Mouse (Mus musculus) CH12.LX (cell line): ENCODE data around the gene Gm44965. TPM values are rescaled to one million over a fixed set of nuclear protein-coding genes. Genes with fewer than 3 reads are reported as not detected.

Experiments used
- DNase-seq: peaks from one replicate; pipeline ENCODE4 v3.0.0-alpha.2; 2013; ENCODE audit errors: extremely low read depth
- H3K27ac ChIP-seq: 2 replicates; pipeline ENCODE4 v1.5.1; 2012; ENCODE audit warnings: low read depth, mild to moderate bottlenecking, control low read depth, moderate library complexity; ENCODE audit not compliant: insufficient read depth
- H3K27me3 ChIP-seq: replicated peaks from 2 replicates; pipeline ENCODE3; 2012; ENCODE audit warnings: inconsistent platforms
- H3K36me3 ChIP-seq, 2 experiments: replicated peaks in 1 of 2; 2 replicates each; pipeline versions ENCODE3 to v1.6.1; 2012; ENCODE audit warnings: inconsistent platforms in 1 of 2, low read length in 1 of 2, mild to moderate bottlenecking in 1 of 2, mixed read lengths in 1 of 2, moderate library complexity in 1 of 2; ENCODE audit not compliant: control insufficient read depth in 1 of 2, insufficient read depth in 1 of 2
- H3K4me1 ChIP-seq, 2 experiments: 2 replicates each; pipeline ENCODE4 v1.6.1; 2012; ENCODE audit warnings: inconsistent platforms in 1 of 2, moderate library complexity in 1 of 2; ENCODE audit not compliant: insufficient read depth in 2 of 2, control insufficient read depth in 1 of 2
- H3K4me2 ChIP-seq: 2 replicates; pipeline ENCODE4 v1.6.1; 2012; ENCODE audit warnings: low read depth, mild to moderate bottlenecking, control low read depth; ENCODE audit not compliant: poor library complexity, insufficient read depth, severe bottlenecking
- H3K4me3 ChIP-seq, 3 experiments: fragments of 150-350 bp in 1 of 3; sonication (generic) in 1 of 3; replicated peaks in 1 of 3; 2 replicates each; pipeline versions ENCODE3 to v1.5.1; 2011 to 2012; ENCODE audit warnings: low read depth in 2 of 3, low read length in 2 of 3, mild to moderate bottlenecking in 2 of 3, moderate library complexity in 2 of 3, control low read depth in 1 of 3, improper control_type of control experiment in 1 of 3, inconsistent platforms in 1 of 3, mixed read lengths in 1 of 3; ENCODE audit not compliant: poor library complexity in 1 of 3
- H3K79me2 ChIP-seq: replicated peaks from 2 replicates; pipeline ENCODE4 v1.6.1; 2012; ENCODE audit warnings: mild to moderate bottlenecking, moderate library complexity; ENCODE audit not compliant: control insufficient read depth, poor library complexity, insufficient read depth, severe bottlenecking; ENCODE audit errors: extremely low read depth
- H3K9ac ChIP-seq: 2 replicates; pipeline ENCODE4 v1.6.1; 2012; ENCODE audit warnings: low read depth, mild to moderate bottlenecking, control low read depth, moderate library complexity; ENCODE audit not compliant: insufficient read depth
- H3K9me3 ChIP-seq: replicated peaks from 2 replicates; pipeline ENCODE3; 2012; ENCODE audit warnings: low read length, inconsistent platforms, mixed read lengths
- CHD2 ChIP-seq: IDR thresholded peaks from 2 replicates; pipeline ENCODE4 v1.6.1; 2011; ENCODE audit warnings: low read length, improper control_type of control experiment
- CTCF ChIP-seq, 2 experiments: IDR thresholded peaks in 1 of 2; conservative IDR thresholded peaks in 1 of 2; 2 replicates each; pipeline ENCODE4 v1.5.1; 2011 to 2012; ENCODE audit warnings: low read depth in 2 of 2, low read length in 2 of 2, improper control_type of control experiment in 1 of 2, inconsistent platforms in 1 of 2, mild to moderate bottlenecking in 1 of 2, moderate library complexity in 1 of 2
- EP300 ChIP-seq: IDR thresholded peaks from 2 replicates; pipeline ENCODE4 v1.6.1; 2011; ENCODE audit warnings: low read length, improper control_type of control experiment
- ETS1 ChIP-seq: conservative IDR thresholded peaks from 2 replicates; pipeline ENCODE4 v1.6.1; 2012; ENCODE audit warnings: low read depth, mild to moderate bottlenecking, inconsistent platforms, low read length, improper control_type of control experiment, moderate library complexity
- IRF4 ChIP-seq: IDR thresholded peaks from 2 replicates; pipeline ENCODE4 v1.6.1; 2014; ENCODE audit warnings: low read depth, mild to moderate bottlenecking, inconsistent platforms, low read length, improper control_type of control experiment
- JUND ChIP-seq: conservative IDR thresholded peaks from 2 replicates; pipeline ENCODE4 v1.6.1; 2011; ENCODE audit warnings: low read depth, low read length, improper control_type of control experiment
- MEF2A ChIP-seq: IDR thresholded peaks from 2 replicates; pipeline ENCODE4 v1.6.1; 2014; ENCODE audit warnings: low read depth, mild to moderate bottlenecking, inconsistent platforms, low read length, improper control_type of control experiment, borderline replicate concordance
- NRF1 ChIP-seq: IDR thresholded peaks from 2 replicates; pipeline ENCODE4 v1.6.1; 2014; ENCODE audit warnings: low read depth, mild to moderate bottlenecking, inconsistent platforms, low read length, improper control_type of control experiment, moderate library complexity
- PAX5 ChIP-seq: IDR thresholded peaks from 2 replicates; pipeline ENCODE4 v1.6.1; 2012; ENCODE audit warnings: low read length, inconsistent platforms, mixed read lengths
- RAD21 ChIP-seq: IDR thresholded peaks from 2 replicates; pipeline ENCODE4 v1.6.1; 2011; ENCODE audit warnings: low read depth, mild to moderate bottlenecking, low read length, improper control_type of control experiment, moderate library complexity
- RCOR1 ChIP-seq: conservative IDR thresholded peaks from 2 replicates; pipeline ENCODE4 v1.6.1; 2012; ENCODE audit warnings: low read depth, mild to moderate bottlenecking, inconsistent platforms, low read length, improper control_type of control experiment
- SMC3 ChIP-seq: IDR thresholded peaks from 2 replicates; pipeline ENCODE4 v1.6.1; 2011; ENCODE audit warnings: low read depth, low read length, improper control_type of control experiment
- TCF12 ChIP-seq: IDR thresholded peaks from 2 replicates; pipeline ENCODE4 v1.6.1; 2014; ENCODE audit warnings: low read depth, mild to moderate bottlenecking, inconsistent platforms, low read length, improper control_type of control experiment
- UBTF ChIP-seq: IDR thresholded peaks from 2 replicates; pipeline ENCODE4 v1.6.1; 2012; ENCODE audit warnings: low read depth, mild to moderate bottlenecking, inconsistent platforms, low read length, improper control_type of control experiment, moderate library complexity
- USF1 ChIP-seq: IDR thresholded peaks from 2 replicates; pipeline ENCODE4 v1.6.1; 2014; ENCODE audit warnings: low read depth, mild to moderate bottlenecking, inconsistent platforms, low read length, improper control_type of control experiment
- USF2 ChIP-seq: conservative IDR thresholded peaks from 2 replicates; pipeline ENCODE4 v1.6.1; 2011; ENCODE audit warnings: low read depth, low read length, improper control_type of control experiment
- ZC3H11A ChIP-seq: IDR thresholded peaks from 2 replicates; pipeline ENCODE4 v1.6.1; 2012; ENCODE audit warnings: low read depth, mild to moderate bottlenecking, inconsistent platforms, low read length, improper control_type of control experiment
- ZKSCAN1 ChIP-seq: IDR thresholded peaks from 2 replicates; pipeline ENCODE4 v1.6.1; 2012; ENCODE audit warnings: low read depth, inconsistent platforms, low read length, improper control_type of control experiment, borderline replicate concordance
- ZNF384 ChIP-seq: IDR thresholded peaks from 2 replicates; pipeline ENCODE4 v1.6.1; 2012; ENCODE audit warnings: low read depth, low read length, improper control_type of control experiment, inconsistent platforms
- dilution Hi-C: fragments of 300-500 bp; cut with MboI; formaldehyde crosslinking; loops from 2 replicates; pipeline ENCODE4 v1.14.3; 2020; ENCODE audit warnings: low sequenced_read_pairs; ENCODE audit not compliant: extremely low pct_unique_long_range_greater_than_20kb, extremely low pct_ligation_motif_present
- in situ Hi-C: fragments of 300-500 bp; cut with MboI; formaldehyde crosslinking; loops from 3 replicates; pipeline ENCODE4 v1.14.3; 2019; ENCODE audit warnings: low sequenced_read_pairs, low pct_ligation_motif_present, low pct_unique_long_range_greater_than_20kb, mixed read lengths
- polyA plus RNA-seq: library from polyadenylated mRNA; unstranded; fragments of >175 nt; gene quantifications from 2 replicates; pipeline ENCODE4 v1.2.1, GENCODE M21; 2012; ENCODE audit warnings: low read depth; ENCODE audit not compliant: insufficient read length
- total RNA-seq, 2 experiments: library from RNA; depleted of rRNA; stranded (reverse); fragments of 300-350 nt in 1 of 2; fragments of >200 nt in 1 of 2; gene quantifications; 2 replicates each; pipeline ENCODE4 v1.2.3; 2012 to 2014

The Gm44965 gene
- total and polyA plus RNA-seq, 3 experiments: not detected

DNA sequence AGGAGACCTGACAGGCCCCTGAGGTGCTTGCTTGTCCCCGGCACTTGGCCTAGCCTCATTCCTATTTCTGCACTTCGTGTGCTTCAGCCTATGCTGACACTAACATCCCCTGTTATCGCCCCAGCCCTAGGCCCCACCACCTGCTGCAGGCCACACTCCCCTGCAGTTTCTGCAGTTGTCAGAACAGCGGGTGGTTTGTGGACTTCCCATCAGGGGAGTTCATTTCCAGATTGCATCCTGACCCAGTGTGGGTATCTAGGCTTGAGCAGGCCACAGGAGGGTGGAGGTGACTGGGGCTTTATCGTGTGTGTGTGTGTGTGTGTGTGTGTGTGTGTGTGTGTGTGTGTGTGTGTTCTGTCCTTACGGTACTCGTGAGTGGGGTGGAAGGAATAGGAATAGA is 15.8 kb downstream of the Gm44965 start:
- H3K4me2 ChIP-seq: no peak overlapping the region
- H3K27me3 ChIP-seq: no peaks in the 10 kb centered on the region
- DNase-seq: no peak
- H3K9ac ChIP-seq: no peak overlapping the region
- H3K27ac ChIP-seq: no peak overlapping the region
- H3K79me2 ChIP-seq: no peaks in the 10 kb centered on the region
- H3K36me3 ChIP-seq: peaks cover 10 to 58% of the 10 kb centered on the region in 2 experiments
- no peak overlapping the region for H3K4me3 ChIP-seq
- dilution Hi-C loops: no loop called here
- H3K4me1 ChIP-seq: peaks cover 0 to 12% of the 10 kb centered on the region in 2 experiments; a peak in 1 of 4 replicates
- no peaks in the 10 kb centered on the region for H3K9me3 ChIP-seq
- in situ Hi-C loops: no loop called here
- no peak for TF ChIP-seq UBTF
- no peak for TF ChIP-seq ETS1
- no peak for TF ChIP-seq EP300
- no peak for TF ChIP-seq ZNF384
- TF ChIP-seq USF2: no peak
- TF ChIP-seq PAX5: no peak
- TF ChIP-seq USF1: no peak
- no peak for TF ChIP-seq ZKSCAN1
- no peak for TF ChIP-seq TCF12
- no peak for TF ChIP-seq SMC3
- no peak for TF ChIP-seq ZC3H11A
- no peak for TF ChIP-seq MEF2A
- no peak for TF ChIP-seq RAD21

DNA sequence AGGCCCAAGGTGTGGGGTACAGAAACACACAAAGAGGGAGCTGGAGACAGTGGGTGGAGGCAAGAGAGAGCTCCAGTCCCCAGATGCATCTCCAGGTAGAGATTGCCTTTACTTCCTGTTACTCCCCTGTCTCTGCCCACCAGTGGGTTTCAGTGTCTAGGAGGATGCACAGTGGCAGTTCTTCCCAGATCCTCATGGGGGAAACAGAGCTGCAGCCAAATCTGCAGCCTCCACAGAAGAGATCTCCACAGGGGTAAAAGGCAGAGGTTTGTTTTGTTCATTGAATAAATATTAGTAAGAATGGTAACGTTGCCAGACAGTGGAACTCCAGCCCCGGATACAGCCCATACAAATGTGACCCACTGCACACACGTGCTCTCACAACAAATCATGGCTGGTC is 16.9 kb downstream of the Gm44965 start:
- DNase-seq: no peak
- Histone ChIP-seq H3K9ac (no peak overlapping the region), H3K36me3 (peaks cover 13 to 63% of the 10 kb centered on the region in 2 experiments), H3K27ac (no peak overlapping the region), H3K4me2 (no peak overlapping the region), H3K9me3 (no peaks in the 10 kb centered on the region), H3K79me2 (no peaks in the 10 kb centered on the region), H3K4me1 (peaks cover 0 to 12% of the 10 kb centered on the region in 2 experiments; a peak in 1 of 4 replicates), H3K4me3 (no peak overlapping the region), H3K27me3 (no peaks in the 10 kb centered on the region)
- in situ Hi-C loops: no loop called here
- dilution Hi-C loops: no loop called here
- TF ChIP-seq CHD2: no peak
- TF ChIP-seq ETS1: no peak
- no peak for TF ChIP-seq ZKSCAN1
- no peak for TF ChIP-seq JUND
- no peak for TF ChIP-seq RCOR1
- peak; percentile 0 for TF ChIP-seq RAD21
- no peak for TF ChIP-seq IRF4
- TF ChIP-seq NRF1: no peak
- 0 out of 4 replicates have a peak, but pooled peaks of 1 of the 2 experiments have one; percentile 7 for TF ChIP-seq CTCF (conservative IDR thresholded peaks at IDR 0.05 in 1 of 2, IDR thresholded peaks at IDR 0.05 in 1 of 2; ENCODE audit: low read depth in 2 of 2, low read length in 2 of 2)
